Mouse (Mus musculus): Measurements from ENCODE around the gene Mcf2l. TPM values are rescaled to one million over a fixed set of nuclear protein-coding genes. Genes with fewer than 3 reads are reported as not detected.

Mcf2l gene
- polyA plus RNA-seq, 1 experiment = 245 TPM

GRCm38 (mm10) chr8:12930290-12930689 lies 56.7 kb downstream of the Mcf2l start:
- Histone ChIP-seq H3K27ac (ENCODE audit: insufficient read depth, low read depth, low read length) (no peak overlapping the region), H3K4me1 (ENCODE audit: control insufficient read depth, insufficient read depth, low read length) (peaks cover 26% of the 10 kb centered on the region), H3K4me3 (ENCODE audit: insufficient read depth, low read depth, low read length) (no peak overlapping the region)
- TF ChIP-seq POLR2A (IDR thresholded peaks at IDR 0.05; ENCODE audit: insufficient read depth, low read depth, low read length) = no peak
- TF ChIP-seq CTCF (IDR thresholded peaks at IDR 0.05; ENCODE audit: insufficient read depth, low read depth, low read length) = no peak
- 50% methylated on average over 5 of the region's 5 CpGs for WGBS

- WGBS = 45% methylated on average over 11 of the region's 11 CpGs
- no peak for TF ChIP-seq POLR2A (IDR thresholded peaks at IDR 0.05; ENCODE audit: insufficient read depth, low read depth, low read length)
- no peak for TF ChIP-seq CTCF (IDR thresholded peaks at IDR 0.05; ENCODE audit: insufficient read depth, low read depth, low read length)
- Histone ChIP-seq H3K4me3 (ENCODE audit: insufficient read depth, low read depth, low read length) (no peak overlapping the region), H3K4me1 (ENCODE audit: control insufficient read depth, insufficient read depth, low read length) (peaks cover 18% of the 10 kb centered on the region), H3K27ac (ENCODE audit: insufficient read depth, low read depth, low read length) (no peak overlapping the region)
Observed at GRCm38 (mm10) chr8:12931426-12931825, 57.8 kb downstream of the Mcf2l start.

- Histone ChIP-seq H3K4me3 (ENCODE audit: insufficient read depth, low read depth, low read length) (no peak overlapping the region), H3K4me1 (ENCODE audit: control insufficient read depth, insufficient read depth, low read length) (peaks cover 18% of the 10 kb centered on the region), H3K27ac (ENCODE audit: insufficient read depth, low read depth, low read length) (no peak overlapping the region)
- WGBS = 84% methylated on average over 8 of the region's 8 CpGs
- TF ChIP-seq CTCF (IDR thresholded peaks at IDR 0.05; ENCODE audit: insufficient read depth, low read depth, low read length) (no peak), POLR2A (IDR thresholded peaks at IDR 0.05; ENCODE audit: insufficient read depth, low read depth, low read length) (no peak)
Observed at GRCm38 (mm10) chr8:12932520-12932919, 58.9 kb downstream of the Mcf2l start.

- no peak overlapping the region for H3K4me3 ChIP-seq (ENCODE audit: insufficient read depth, low read depth, low read length)
- no peak for TF ChIP-seq POLR2A (IDR thresholded peaks at IDR 0.05; ENCODE audit: insufficient read depth, low read depth, low read length)
- no peak for TF ChIP-seq CTCF (IDR thresholded peaks at IDR 0.05; ENCODE audit: insufficient read depth, low read depth, low read length)
- H3K27ac ChIP-seq (ENCODE audit: insufficient read depth, low read depth, low read length) = no peak overlapping the region
- peaks cover 7% of the 10 kb centered on the region for H3K4me1 ChIP-seq (ENCODE audit: control insufficient read depth, insufficient read depth, low read length)
- 79% methylated on average over 3 of the region's 3 CpGs for WGBS
Observed at GRCm38 (mm10) chr8:12933765-12934164, 60.2 kb downstream of the Mcf2l start.

- TF ChIP-seq POLR2A (IDR thresholded peaks at IDR 0.05; ENCODE audit: insufficient read depth, low read depth, low read length) (no peak), CTCF (IDR thresholded peaks at IDR 0.05; ENCODE audit: insufficient read depth, low read depth, low read length) (no peak)
- H3K27ac ChIP-seq (ENCODE audit: insufficient read depth, low read depth, low read length) = no peak overlapping the region
- peaks cover 3% of the 10 kb centered on the region for H3K4me1 ChIP-seq (ENCODE audit: control insufficient read depth, insufficient read depth, low read length)
- H3K4me3 ChIP-seq (ENCODE audit: insufficient read depth, low read depth, low read length) = no peak overlapping the region
- 81% methylated on average over 8 of the region's 8 CpGs for WGBS
Observed at GRCm38 (mm10) chr8:12934453-12935043, 60.9 kb downstream of the Mcf2l start.

- WGBS = 82% methylated on average over 8 of the region's 8 CpGs
- no peak overlapping the region for H3K4me3 ChIP-seq (ENCODE audit: insufficient read depth, low read depth, low read length)
- TF ChIP-seq CTCF (IDR thresholded peaks at IDR 0.05; ENCODE audit: insufficient read depth, low read depth, low read length) = no peak
- TF ChIP-seq POLR2A (IDR thresholded peaks at IDR 0.05; ENCODE audit: insufficient read depth, low read depth, low read length) = no peak
- no peak overlapping the region for H3K27ac ChIP-seq (ENCODE audit: insufficient read depth, low read depth, low read length)
- H3K4me1 ChIP-seq (ENCODE audit: control insufficient read depth, insufficient read depth, low read length) = peaks cover 3% of the 10 kb centered on the region
Observed at GRCm38 (mm10) chr8:12940549-12940948, 66.9 kb downstream of the Mcf2l start.

GRCm38 (mm10) chr8:12941161-12941926 lies 67.7 kb downstream of the Mcf2l start:
- Histone ChIP-seq H3K4me1 (ENCODE audit: control insufficient read depth, insufficient read depth, low read length) (peaks cover 3% of the 10 kb centered on the region), H3K4me3 (ENCODE audit: insufficient read depth, low read depth, low read length) (no peak overlapping the region), H3K27ac (ENCODE audit: insufficient read depth, low read depth, low read length) (no peak overlapping the region)
- WGBS = 79% methylated on average over 10 of the region's 10 CpGs
- TF ChIP-seq CTCF (IDR thresholded peaks at IDR 0.05; ENCODE audit: insufficient read depth, low read depth, low read length) (no peak), POLR2A (IDR thresholded peaks at IDR 0.05; ENCODE audit: insufficient read depth, low read depth, low read length) (no peak)

GRCm38 (mm10) chr8:12947604-12948573 lies 74.3 kb downstream of the Mcf2l start:
- Histone ChIP-seq H3K27ac (ENCODE audit: insufficient read depth, low read depth, low read length) (peak overlapping the region; percentile 65), H3K4me3 (ENCODE audit: insufficient read depth, low read depth, low read length) (peak overlapping the region; percentile 50), H3K4me1 (ENCODE audit: control insufficient read depth, insufficient read depth, low read length) (peaks cover 45% of the 10 kb centered on the region)
- TF ChIP-seq POLR2A (IDR thresholded peaks at IDR 0.05; ENCODE audit: insufficient read depth, low read depth, low read length) (no peak; the same call in 1 of the 2 replicates), CTCF (IDR thresholded peaks at IDR 0.05; ENCODE audit: insufficient read depth, low read depth, low read length) (no peak)
- WGBS = 9% methylated on average over 21 of the region's 21 CpGs
